Mouse (Mus musculus) E14TG2a.4 (cell line): ENCODE results near the gene Plekhs1.

ENCODE experiments used
- CTCF ChIP-seq: conservative IDR thresholded peaks from 2 replicates; pipeline ENCODE4 v1.5.1; 2014; ENCODE audit warnings: low read length
- NANOG ChIP-seq: IDR thresholded peaks from 2 replicates; pipeline ENCODE4 v1.6.1; 2014; ENCODE audit warnings: borderline replicate concordance, low read length, mixed read lengths
- POU5F1 ChIP-seq: IDR thresholded peaks from 2 replicates; pipeline ENCODE4 v1.6.1; 2014; ENCODE audit warnings: low read length, borderline replicate concordance

GRCm38 (mm10) chr19:56535765-56536164 is 74.3 kb downstream of the Plekhs1 start:
- no peak for TF ChIP-seq CTCF
- no peak for TF ChIP-seq POU5F1
- TF ChIP-seq NANOG: no peak
